Mouse (Mus musculus): Measurements from ENCODE around the gene Adam12. TPM values are rescaled to one million over a fixed set of nuclear protein-coding genes. Genes with fewer than 3 reads are reported as not detected.

Gene Adam12
- polyA plus RNA-seq, 1 experiment from 2014 or later = 2.7 TPM

GRCm38 (mm10) chr7:134001581-134001980, 230.4 kb downstream of the Adam12 start:
- no peak overlapping the region for H3K4me2 ChIP-seq (ENCODE audit: low read depth, low read length)
- no peak overlapping the region for H3K4me3 ChIP-seq (ENCODE audit: low read depth, low read length)
- ATAC-seq (ENCODE audit: low read depth) = no peak
- no peaks in the 10 kb centered on the region for H3K9me3 ChIP-seq (ENCODE audit: control insufficient read depth, low read length)
- no peaks in the 10 kb centered on the region for H3K36me3 ChIP-seq (ENCODE audit: control insufficient read depth, insufficient read depth, low read length)
- no peaks in the 10 kb centered on the region for H3K4me1 ChIP-seq (ENCODE audit: control insufficient read depth, insufficient read depth, low read length)
- WGBS = 97% methylated on average over 4 of the region's 4 CpGs
- no peak overlapping the region for H3K27ac ChIP-seq (ENCODE audit: low read depth, low read length)
- H3K9ac ChIP-seq (replicated peaks; ENCODE audit: low read depth, low read length) = no peak overlapping the region
- no peaks in the 10 kb centered on the region for H3K27me3 ChIP-seq (ENCODE audit: control insufficient read depth, insufficient read depth, low read length)

DNA sequence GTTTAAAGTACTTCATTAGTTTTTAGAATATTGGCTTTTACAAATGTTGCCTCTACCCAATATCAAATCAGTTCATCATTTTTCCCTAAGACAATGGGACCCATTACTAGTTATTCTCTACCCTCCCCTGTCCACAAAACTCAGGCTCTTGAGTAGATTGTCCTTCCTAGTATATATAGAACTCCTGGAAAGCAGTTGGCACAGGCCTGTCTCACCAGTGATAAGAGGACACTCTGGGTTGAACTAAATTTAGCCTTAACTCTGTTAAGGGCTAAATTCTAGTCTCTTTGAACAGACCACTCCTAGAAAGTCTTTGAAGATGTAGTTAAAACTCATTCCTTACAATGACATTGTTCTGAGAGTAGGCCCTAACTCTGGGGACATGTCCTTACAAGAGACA, 241.0 kb downstream of the Adam12 start:
- no peak overlapping the region for H3K4me2 ChIP-seq (ENCODE audit: low read depth, low read length)
- no peak for ATAC-seq (ENCODE audit: low read depth)
- no peaks in the 10 kb centered on the region for H3K27me3 ChIP-seq (ENCODE audit: control insufficient read depth, insufficient read depth, low read length)
- H3K27ac ChIP-seq (ENCODE audit: low read depth, low read length) = no peak overlapping the region
- no peaks in the 10 kb centered on the region for H3K36me3 ChIP-seq (ENCODE audit: control insufficient read depth, insufficient read depth, low read length)
- no peaks in the 10 kb centered on the region for H3K9me3 ChIP-seq (ENCODE audit: control insufficient read depth, low read length)
- no peak overlapping the region for H3K4me3 ChIP-seq (ENCODE audit: low read depth, low read length)
- no peaks in the 10 kb centered on the region for H3K4me1 ChIP-seq (ENCODE audit: control insufficient read depth, insufficient read depth, low read length)
- no peak overlapping the region for H3K9ac ChIP-seq (replicated peaks; ENCODE audit: low read depth, low read length)

GRCm38 (mm10) chr7:133988356-133988755, 243.6 kb downstream of the Adam12 start:
- WGBS = 71% methylated on average over 5 of the region's 5 CpGs
- Histone ChIP-seq H3K4me3 (ENCODE audit: low read depth, low read length) (no peak overlapping the region), H3K4me1 (ENCODE audit: control insufficient read depth, insufficient read depth, low read length) (no peaks in the 10 kb centered on the region), H3K9ac (replicated peaks; ENCODE audit: low read depth, low read length) (no peak overlapping the region), H3K36me3 (ENCODE audit: control insufficient read depth, insufficient read depth, low read length) (no peaks in the 10 kb centered on the region), H3K27ac (ENCODE audit: low read depth, low read length) (no peak overlapping the region), H3K9me3 (ENCODE audit: control insufficient read depth, low read length) (no peaks in the 10 kb centered on the region), H3K4me2 (ENCODE audit: low read depth, low read length) (no peak overlapping the region), H3K27me3 (ENCODE audit: control insufficient read depth, insufficient read depth, low read length) (no peaks in the 10 kb centered on the region)
- ATAC-seq (ENCODE audit: low read depth) = no peak

GRCm38 (mm10) chr7:133986201-133986600, 245.7 kb downstream of the Adam12 start:
- no peaks in the 10 kb centered on the region for H3K9me3 ChIP-seq (ENCODE audit: control insufficient read depth, low read length)
- H3K27ac ChIP-seq (ENCODE audit: low read depth, low read length) = no peak overlapping the region
- H3K27me3 ChIP-seq (ENCODE audit: control insufficient read depth, insufficient read depth, low read length) = no peaks in the 10 kb centered on the region
- H3K4me2 ChIP-seq (ENCODE audit: low read depth, low read length) = no peak overlapping the region
- no peaks in the 10 kb centered on the region for H3K4me1 ChIP-seq (ENCODE audit: control insufficient read depth, insufficient read depth, low read length)
- H3K36me3 ChIP-seq (ENCODE audit: control insufficient read depth, insufficient read depth, low read length) = no peaks in the 10 kb centered on the region
- no peak overlapping the region for H3K4me3 ChIP-seq (ENCODE audit: low read depth, low read length)
- no peak for ATAC-seq (ENCODE audit: low read depth)
- H3K9ac ChIP-seq (replicated peaks; ENCODE audit: low read depth, low read length) = no peak overlapping the region
- WGBS = 78% methylated on average over 4 of the region's 4 CpGs

GRCm38 (mm10) chr7:133985648-133986047, 246.3 kb downstream of the Adam12 start:
- no peak overlapping the region for H3K4me3 ChIP-seq (ENCODE audit: low read depth, low read length)
- ATAC-seq (ENCODE audit: low read depth) = no peak
- 94% methylated on average over 1 of the region's 1 CpGs for WGBS
- H3K4me1 ChIP-seq (ENCODE audit: control insufficient read depth, insufficient read depth, low read length) = no peaks in the 10 kb centered on the region
- H3K9ac ChIP-seq (replicated peaks; ENCODE audit: low read depth, low read length) = no peak overlapping the region
- H3K27ac ChIP-seq (ENCODE audit: low read depth, low read length) = no peak overlapping the region
- H3K36me3 ChIP-seq (ENCODE audit: control insufficient read depth, insufficient read depth, low read length) = no peaks in the 10 kb centered on the region
- H3K4me2 ChIP-seq (ENCODE audit: low read depth, low read length) = no peak overlapping the region
- H3K9me3 ChIP-seq (ENCODE audit: control insufficient read depth, low read length) = no peaks in the 10 kb centered on the region
- H3K27me3 ChIP-seq (ENCODE audit: control insufficient read depth, insufficient read depth, low read length) = no peaks in the 10 kb centered on the region

GRCm38 (mm10) chr7:133976388-133977122, 255.4 kb downstream of the Adam12 start:
- Histone ChIP-seq H3K4me1 (ENCODE audit: control insufficient read depth, insufficient read depth, low read length) (peaks cover 9% of the 10 kb centered on the region; the same call in 1 of the 2 replicates), H3K9me3 (ENCODE audit: control insufficient read depth, low read length) (no peaks in the 10 kb centered on the region), H3K4me2 (ENCODE audit: low read depth, low read length) (no peak overlapping the region), H3K36me3 (ENCODE audit: control insufficient read depth, insufficient read depth, low read length) (no peaks in the 10 kb centered on the region), H3K9ac (replicated peaks; ENCODE audit: low read depth, low read length) (no peak overlapping the region), H3K27ac (ENCODE audit: low read depth, low read length) (no peak overlapping the region; the same call in 1 of the 2 replicates), H3K27me3 (ENCODE audit: control insufficient read depth, insufficient read depth, low read length) (no peaks in the 10 kb centered on the region), H3K4me3 (ENCODE audit: low read depth, low read length) (no peak overlapping the region)
- ATAC-seq (ENCODE audit: low read depth) = no peak
- WGBS = 9% methylated on average over 8 of the region's 8 CpGs

GRCm38 (mm10) chr7:133971086-133971485, 260.9 kb downstream of the Adam12 start:
- Histone ChIP-seq H3K27ac (ENCODE audit: low read depth, low read length) (no peak overlapping the region), H3K4me2 (ENCODE audit: low read depth, low read length) (no peak overlapping the region), H3K4me1 (ENCODE audit: control insufficient read depth, insufficient read depth, low read length) (peaks cover 1% of the 10 kb centered on the region; the same call in 1 of the 2 replicates), H3K36me3 (ENCODE audit: control insufficient read depth, insufficient read depth, low read length) (no peaks in the 10 kb centered on the region), H3K27me3 (ENCODE audit: control insufficient read depth, insufficient read depth, low read length) (no peaks in the 10 kb centered on the region), H3K9ac (replicated peaks; ENCODE audit: low read depth, low read length) (no peak overlapping the region), H3K9me3 (ENCODE audit: control insufficient read depth, low read length) (no peaks in the 10 kb centered on the region), H3K4me3 (ENCODE audit: low read depth, low read length) (no peak overlapping the region)
- 78% methylated on average over 1 of the region's 1 CpGs for WGBS
- ATAC-seq (ENCODE audit: low read depth) = no peak

DNA sequence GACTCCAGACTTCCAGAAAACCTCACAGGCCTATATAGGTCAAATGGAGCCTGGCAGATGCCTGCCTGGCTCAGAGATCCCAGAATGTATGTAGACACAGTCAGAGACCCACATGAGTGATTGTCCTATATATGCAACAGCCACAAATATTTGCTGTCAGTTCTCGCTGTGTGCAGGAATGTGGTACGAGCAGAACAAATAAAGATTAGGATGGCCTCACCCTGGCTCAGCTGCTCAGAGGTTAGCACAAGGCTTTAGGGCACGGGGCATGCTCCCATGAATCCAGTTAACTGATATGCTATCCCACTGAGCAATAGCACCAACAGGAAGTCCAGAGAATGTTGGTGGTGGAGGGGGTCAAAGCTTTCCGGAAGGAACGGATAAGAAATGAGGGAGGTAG, 261.5 kb downstream of the Adam12 start:
- Histone ChIP-seq H3K4me1 (ENCODE audit: control insufficient read depth, insufficient read depth, low read length) (no peaks in the 10 kb centered on the region), H3K4me2 (ENCODE audit: low read depth, low read length) (no peak overlapping the region), H3K9ac (replicated peaks; ENCODE audit: low read depth, low read length) (no peak overlapping the region), H3K36me3 (ENCODE audit: control insufficient read depth, insufficient read depth, low read length) (no peaks in the 10 kb centered on the region), H3K27ac (ENCODE audit: low read depth, low read length) (no peak overlapping the region), H3K4me3 (ENCODE audit: low read depth, low read length) (no peak overlapping the region), H3K27me3 (ENCODE audit: control insufficient read depth, insufficient read depth, low read length) (no peaks in the 10 kb centered on the region), H3K9me3 (ENCODE audit: control insufficient read depth, low read length) (no peaks in the 10 kb centered on the region)
- WGBS = 75% methylated on average over 5 of the region's 5 CpGs
- no peak for ATAC-seq (ENCODE audit: low read depth)

DNA sequence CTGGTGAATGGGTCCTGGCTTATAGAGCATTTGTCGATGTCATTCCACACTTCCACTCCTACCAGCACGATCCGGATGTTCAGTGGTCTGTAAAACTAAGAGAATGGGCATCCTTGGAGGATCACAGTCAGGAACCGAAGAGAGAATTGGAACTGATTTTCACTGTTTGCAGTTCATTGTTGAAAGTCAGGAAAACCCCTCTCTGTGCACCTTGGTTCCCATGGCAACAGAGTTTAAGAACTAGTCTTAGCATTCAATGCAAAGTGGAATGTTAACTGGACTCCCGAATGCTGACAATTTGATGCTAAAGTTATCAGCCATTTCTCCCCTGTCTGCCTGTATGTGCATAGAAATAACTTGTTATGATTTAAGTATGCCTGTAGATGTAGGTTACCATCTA, 264.0 kb downstream of the Adam12 start:
- no peaks in the 10 kb centered on the region for H3K9me3 ChIP-seq (ENCODE audit: control insufficient read depth, low read length)
- no peaks in the 10 kb centered on the region for H3K4me1 ChIP-seq (ENCODE audit: control insufficient read depth, insufficient read depth, low read length)
- H3K27ac ChIP-seq (ENCODE audit: low read depth, low read length) = no peak overlapping the region
- H3K9ac ChIP-seq (replicated peaks; ENCODE audit: low read depth, low read length) = no peak overlapping the region
- H3K4me3 ChIP-seq (ENCODE audit: low read depth, low read length) = no peak overlapping the region
- H3K4me2 ChIP-seq (ENCODE audit: low read depth, low read length) = no peak overlapping the region
- H3K27me3 ChIP-seq (ENCODE audit: control insufficient read depth, insufficient read depth, low read length) = no peaks in the 10 kb centered on the region
- whole genome bisulfite sequencing = 51% methylated on average over 5 of the region's 5 CpGs
- ATAC-seq (ENCODE audit: low read depth) = no peak
- H3K36me3 ChIP-seq (ENCODE audit: control insufficient read depth, insufficient read depth, low read length) = no peaks in the 10 kb centered on the region

All from neural tube, embryonic 14.5 days (tissue).